Mouse (Mus musculus) testis, adult 2 months (tissue): ENCODE results near the gene Thsd4. TPM values are rescaled to one million over a fixed set of nuclear protein-coding genes. Genes with fewer than 3 reads are reported as not detected.
"Not testable (repeated sequence)": the region's sequence is repeated elsewhere in the genome, so short reads cannot be mapped to it uniquely, and the experiment has no call there.

Experiments used
- H3K27ac ChIP-seq: fragments of 200-500 bp; 2 replicates; pipeline ENCODE4 v1.5.1; 2012; ENCODE audit warnings: low read depth, low read length; ENCODE audit not compliant: control insufficient read depth, insufficient read depth
- H3K27me3 ChIP-seq: fragments of 200-500 bp; 2 replicates; pipeline ENCODE4 v1.6.1; 2012; ENCODE audit warnings: mild to moderate bottlenecking, low read length, moderate library complexity; ENCODE audit not compliant: control insufficient read depth, insufficient read depth
- H3K36me3 ChIP-seq: fragments of 200-500 bp; 2 replicates; pipeline ENCODE4 v1.6.1; 2012; ENCODE audit warnings: mild to moderate bottlenecking, low read length; ENCODE audit not compliant: control insufficient read depth, insufficient read depth
- H3K4me1 ChIP-seq: fragments of 200-500 bp; 2 replicates; pipeline ENCODE4 v1.6.1; 2012; ENCODE audit warnings: low read length; ENCODE audit not compliant: control insufficient read depth, insufficient read depth
- H3K4me3 ChIP-seq: fragments of 200-500 bp; 2 replicates; pipeline ENCODE4 v1.5.1; 2012; ENCODE audit warnings: low read depth, mild to moderate bottlenecking, low read length, moderate library complexity, mixed read lengths; ENCODE audit not compliant: control insufficient read depth
- CTCF ChIP-seq: fragments of 200-500 bp; IDR thresholded peaks from 2 replicates; pipeline ENCODE4 v1.5.1; 2012; ENCODE audit warnings: low read depth, mild to moderate bottlenecking, inconsistent platforms, low read length, moderate library complexity; ENCODE audit not compliant: control insufficient read depth, insufficient read depth, insufficient replicate concordance
- POLR2A ChIP-seq: fragments of 200-500 bp; IDR thresholded peaks from 2 replicates; pipeline ENCODE4 v1.6.1; 2012; ENCODE audit warnings: low read depth, mild to moderate bottlenecking, inconsistent platforms, low read length, moderate library complexity; ENCODE audit not compliant: control insufficient read depth
- polyA plus RNA-seq: library from polyadenylated mRNA; depleted of rRNA; stranded (reverse); fragments of >200 nt; gene quantifications from 2 replicates; pipeline ENCODE4 v1.2.3, GENCODE M21; 2012

Gene Thsd4
- polyA plus RNA-seq, 1 experiment: 1.4 TPM

DNA sequence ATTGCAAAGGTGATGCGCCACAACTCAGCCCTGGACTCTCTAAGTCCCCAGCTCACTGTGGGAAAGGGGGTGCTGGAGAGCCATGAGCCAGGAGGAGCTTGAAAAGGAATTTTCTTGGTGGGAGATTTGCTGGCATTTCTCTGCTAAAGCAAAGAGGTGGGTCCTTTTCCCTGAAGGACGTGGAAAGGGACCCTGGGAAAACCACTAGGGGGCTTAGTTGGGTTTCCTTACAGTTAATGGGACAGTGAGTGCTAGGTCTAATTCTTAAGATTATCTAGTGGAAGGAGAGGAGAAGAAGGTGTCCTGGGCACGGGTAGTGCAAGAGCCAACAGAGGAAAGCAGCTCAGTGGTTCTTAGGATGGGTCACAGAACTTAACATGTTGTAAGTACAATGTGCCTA is 238.3 kb downstream of the Thsd4 start:
- no peak for TF ChIP-seq CTCF
- Histone ChIP-seq H3K27ac (no peak overlapping the region), H3K4me1 (no peaks in the 10 kb centered on the region), H3K36me3 (no peaks in the 10 kb centered on the region), H3K4me3 (no peak overlapping the region), H3K27me3 (no peaks in the 10 kb centered on the region)

DNA sequence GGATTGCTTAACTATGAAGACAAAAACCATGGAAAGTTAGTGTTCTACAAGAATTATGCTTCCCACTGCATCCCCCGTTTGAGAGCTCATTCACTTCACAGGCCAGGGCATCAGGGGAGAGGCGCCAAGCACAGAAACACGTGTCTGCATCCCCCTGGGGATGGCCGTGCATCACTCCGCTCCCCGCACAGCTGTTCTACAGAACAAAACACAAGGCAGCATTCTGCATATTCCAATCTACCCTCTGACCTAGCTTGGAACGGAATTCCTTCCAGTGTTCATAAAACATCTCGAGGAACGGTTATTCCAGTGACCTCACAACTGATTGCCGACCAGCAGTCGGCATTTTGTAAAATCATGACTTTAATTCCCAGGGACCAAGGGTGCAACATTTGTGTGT is 240.6 kb downstream of the Thsd4 start:
- Histone ChIP-seq H3K27me3 (no peaks in the 10 kb centered on the region), H3K27ac (no peak overlapping the region), H3K4me1 (no peaks in the 10 kb centered on the region), H3K4me3 (no peak overlapping the region), H3K36me3 (no peaks in the 10 kb centered on the region)
- TF ChIP-seq POLR2A (no peak), CTCF (no peak)

DNA sequence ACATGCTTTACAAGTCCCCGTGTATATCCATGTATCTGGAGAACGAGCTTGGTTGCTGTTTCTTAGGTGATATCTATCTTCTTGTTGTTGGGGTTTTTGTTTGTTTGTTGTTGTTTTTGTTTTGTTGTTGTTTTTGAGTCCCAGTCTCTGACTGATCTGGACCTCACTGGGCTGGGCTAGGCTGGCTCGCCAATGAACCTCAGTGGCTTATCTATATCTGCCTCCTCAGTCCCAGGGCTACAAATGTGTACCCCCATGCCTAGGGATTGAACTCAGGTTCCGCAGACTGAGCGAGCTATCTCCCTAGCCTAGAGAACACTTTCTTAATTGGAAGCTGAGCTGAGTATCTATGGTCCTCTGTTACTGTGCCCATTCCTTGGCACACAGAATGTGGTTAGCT is 241.1 kb downstream of the Thsd4 start:
- H3K27me3 ChIP-seq: no peaks in the 10 kb centered on the region
- no peak for TF ChIP-seq POLR2A
- no peak for TF ChIP-seq CTCF

DNA sequence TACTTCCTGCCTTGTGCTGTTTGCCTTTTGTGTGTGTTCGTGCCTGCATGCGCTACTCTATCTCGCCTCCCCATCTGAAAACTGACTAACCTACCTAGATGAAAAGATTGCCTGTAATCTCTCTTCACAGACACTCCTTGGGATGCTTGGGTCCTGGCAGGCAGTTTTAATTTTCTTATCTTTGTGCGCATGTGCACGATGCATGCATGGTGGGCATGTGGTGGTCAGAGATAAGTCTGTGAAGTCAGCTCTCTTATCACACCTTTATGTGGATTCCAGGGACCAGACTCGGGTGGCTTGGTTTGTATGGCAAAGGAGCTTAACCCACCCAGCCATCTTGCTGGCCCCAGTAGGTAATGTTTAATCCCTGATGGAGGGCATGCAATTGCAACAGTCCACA is 242.3 kb downstream of the Thsd4 start:
- no peak overlapping the region for H3K27ac ChIP-seq
- H3K36me3 ChIP-seq: no peaks in the 10 kb centered on the region
- H3K27me3 ChIP-seq: no peaks in the 10 kb centered on the region
- H3K4me3 ChIP-seq: no peak overlapping the region
- no peaks in the 10 kb centered on the region for H3K4me1 ChIP-seq
- TF ChIP-seq CTCF (no peak), POLR2A (no peak)

More for the DNA sequence above, 241.1 kb downstream of the Thsd4 start:
- H3K27ac ChIP-seq: no peak overlapping the region
- no peaks in the 10 kb centered on the region for H3K4me1 ChIP-seq
- H3K4me3 ChIP-seq: no peak overlapping the region
- H3K36me3 ChIP-seq: no peaks in the 10 kb centered on the region

DNA sequence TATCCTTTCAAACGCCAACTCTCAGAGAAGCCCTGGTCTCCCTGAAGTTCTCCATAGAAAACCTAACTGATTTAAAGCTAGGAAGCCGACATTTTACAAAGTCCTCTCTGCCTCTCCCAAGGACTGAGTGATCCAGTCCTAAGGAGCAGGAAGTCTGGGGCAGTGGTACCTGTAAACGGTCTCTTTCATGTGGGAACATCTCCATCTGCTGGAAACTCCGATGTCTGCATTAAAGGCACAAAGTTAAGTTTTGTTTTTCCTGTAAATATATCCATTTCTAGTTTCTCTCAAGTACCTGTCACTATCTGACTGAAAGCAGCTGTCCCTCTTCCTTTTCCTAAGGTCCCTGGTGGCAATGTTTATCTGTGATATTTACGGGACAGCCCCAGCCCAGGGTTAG is 245.5 kb downstream of the Thsd4 start:
- H3K36me3 ChIP-seq: no peaks in the 10 kb centered on the region
- no peak overlapping the region for H3K4me3 ChIP-seq
- H3K4me1 ChIP-seq: no peaks in the 10 kb centered on the region
- H3K27ac ChIP-seq: no peak overlapping the region
- TF ChIP-seq POLR2A (no peak), CTCF (no peak)
- H3K27me3 ChIP-seq: no peaks in the 10 kb centered on the region

DNA sequence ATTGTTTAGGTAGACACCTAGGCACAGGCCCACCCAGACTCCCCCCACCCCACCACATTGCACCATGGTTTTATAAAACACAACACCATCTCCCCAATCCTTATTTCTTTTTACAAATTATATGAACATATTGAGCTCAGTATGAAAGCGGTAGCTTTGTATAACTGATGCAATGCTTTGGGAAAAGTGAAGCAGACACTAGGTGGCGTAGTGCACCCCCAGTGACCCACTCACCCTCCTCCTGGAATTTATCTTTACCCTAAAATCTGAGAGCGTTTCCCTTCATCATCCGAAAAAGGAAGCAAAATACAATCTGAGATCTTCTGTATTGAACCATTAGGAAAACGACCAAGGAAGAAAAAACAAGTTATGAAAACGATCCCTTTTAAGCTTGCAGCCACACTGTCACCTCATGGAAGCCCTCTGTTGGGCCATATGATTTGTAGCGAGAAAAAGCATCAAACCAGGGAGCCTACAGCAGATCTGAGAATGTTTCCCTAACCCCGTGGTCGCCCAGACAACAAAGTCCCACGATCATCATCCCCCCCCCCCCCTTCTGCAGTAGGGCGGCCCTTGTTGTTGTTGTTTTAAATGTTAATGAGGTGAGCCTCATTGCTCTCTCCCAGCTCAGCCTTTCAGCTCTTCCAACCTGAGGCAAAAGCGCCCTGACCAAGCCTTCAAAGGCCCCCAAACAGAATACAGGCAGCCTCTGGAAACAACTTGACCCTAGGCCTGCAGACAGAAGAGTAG is 246.3 kb downstream of the Thsd4 start:
- Histone ChIP-seq H3K4me3 (no peak overlapping the region), H3K4me1 (no peaks in the 10 kb centered on the region), H3K27me3 (no peaks in the 10 kb centered on the region), H3K36me3 (no peaks in the 10 kb centered on the region), H3K27ac (no peak overlapping the region)
- TF ChIP-seq CTCF (no peak), POLR2A (no peak)

DNA sequence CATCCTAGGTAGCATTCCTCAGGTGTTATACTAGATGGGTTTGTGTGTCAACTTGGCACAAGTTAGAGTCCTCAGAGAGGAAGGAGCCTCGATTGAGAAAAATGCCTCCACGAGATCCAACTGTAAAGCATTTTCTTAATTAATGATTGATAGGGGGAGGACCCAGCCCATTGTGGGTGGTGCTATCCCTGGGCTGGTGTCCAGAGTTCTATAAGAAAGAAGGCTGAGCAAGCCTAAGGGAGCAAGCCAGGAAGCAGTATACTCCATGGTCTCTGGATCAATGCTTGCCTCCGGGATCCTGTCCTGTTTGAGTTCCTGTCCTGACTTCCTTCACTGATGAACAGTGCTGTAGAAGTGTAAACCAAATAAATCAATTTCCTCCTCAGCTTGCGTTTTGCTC is 247.3 kb downstream of the Thsd4 start:
- no peak for TF ChIP-seq CTCF
- no peaks in the 10 kb centered on the region for H3K27me3 ChIP-seq

DNA sequence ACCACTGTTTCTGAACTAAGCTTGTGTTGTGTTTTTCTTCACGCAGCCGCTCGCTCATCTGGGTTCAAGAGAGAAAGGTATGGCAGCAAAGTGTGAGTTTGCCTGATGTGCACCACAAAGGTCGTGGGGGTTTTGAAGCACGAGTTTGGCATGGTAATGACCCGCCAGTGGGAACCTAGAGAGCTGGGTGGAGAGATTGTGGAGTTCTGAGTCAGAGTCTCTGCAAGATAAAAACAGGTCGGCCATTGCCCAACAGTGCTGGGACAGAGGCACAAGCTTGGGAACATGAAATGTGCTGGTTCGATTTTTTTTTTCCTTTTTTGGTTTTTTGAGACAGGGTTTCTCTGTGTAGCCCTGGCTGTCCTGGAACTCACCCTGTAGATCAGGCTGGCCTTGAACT is 249.5 kb downstream of the Thsd4 start:
- not testable (repeated sequence) for H3K36me3 ChIP-seq, H3K4me1 ChIP-seq, H3K27me3 ChIP-seq, H3K4me3 ChIP-seq, H3K27ac ChIP-seq

More for the DNA sequence above, 247.3 kb downstream of the Thsd4 start:
- Histone ChIP-seq H3K27ac (no peak overlapping the region), H3K4me1 (no peaks in the 10 kb centered on the region), H3K36me3 (no peaks in the 10 kb centered on the region), H3K4me3 (no peak overlapping the region)
